Mouse (Mus musculus): ENCODE measurements around the gene Asxl2. TPM values are rescaled to one million over a fixed set of nuclear protein-coding genes. Genes with fewer than 3 reads are reported as not detected.
A peak's percentile ranks its signal among the peaks of the same experiment; 100 is the strongest.

The Asxl2 gene
- total and polyA plus RNA-seq, 3 experiments = 11.6 to 18.9 (median 15.2) TPM

GRCm38 (mm10) chr12:3427067-3427889, 621 bp downstream of the Asxl2 start (continued):
- TF ChIP-seq NELFE (IDR thresholded peaks at IDR 0.05; ENCODE audit: low read depth, low read length) (peak; percentile 48; the same call in 1 of the 2 replicates), ELF1 (IDR thresholded peaks at IDR 0.05; ENCODE audit: low read depth, low read length) (peak; percentile 57; the same call in 1 of the 2 replicates), USF2 (conservative IDR thresholded peaks at IDR 0.05; ENCODE audit: low read depth, low read length) (no peak), GABPA (IDR thresholded peaks at IDR 0.05; ENCODE audit: insufficient replicate concordance, low read depth, low read length) (no peak; the same call in 1 of the 2 replicates), JUND (conservative IDR thresholded peaks at IDR 0.05; ENCODE audit: low read depth, low read length) (no peak), MAX (IDR thresholded peaks at IDR 0.05; ENCODE audit: low read length) (peak; percentile 20; the same call in 1 of the 2 replicates), RCOR1 (conservative IDR thresholded peaks at IDR 0.05; ENCODE audit: low read depth, low read length) (no peak), POLR2AphosphoS2 (IDR thresholded peaks at IDR 0.05; ENCODE audit: low read depth, low read length) (no peak), MEF2A (IDR thresholded peaks at IDR 0.05; ENCODE audit: borderline replicate concordance, low read depth, low read length) (no peak), UBTF (IDR thresholded peaks at IDR 0.05; ENCODE audit: low read depth, low read length) (no peak), BHLHE40 (IDR thresholded peaks at IDR 0.05; ENCODE audit: low read depth, low read length) (peak; percentile 68), MAZ (IDR thresholded peaks at IDR 0.05; ENCODE audit: low read depth, low read length) (no peak), EP300 (IDR thresholded peaks at IDR 0.05; ENCODE audit: low read length) (no peak), ZKSCAN1 (IDR thresholded peaks at IDR 0.05; ENCODE audit: borderline replicate concordance, low read depth, low read length) (no peak), TBP (conservative IDR thresholded peaks at IDR 0.05; ENCODE audit: low read depth, low read length) (peak; percentile 89), E2F4 (IDR thresholded peaks at IDR 0.05; ENCODE audit: insufficient replicate concordance, low read depth, low read length) (no peak)

GRCm38 (mm10) chr12:3427891-3428775, 1.5 kb downstream of the Asxl2 start:
- Histone ChIP-seq H3K4me3 (replicated peaks in 1 of 3; ENCODE audit: low read depth in 2 of 3, low read length in 2 of 3, poor library complexity in 1 of 3) (peak overlapping the region; percentile 73 to 99 (median 78)), H3K79me2 (replicated peaks; ENCODE audit: control insufficient read depth, extremely low read depth, insufficient read depth, poor library complexity, severe bottlenecking) (peaks cover 75% of the 10 kb centered on the region), H3K27me3 (replicated peaks) (no peaks in the 10 kb centered on the region), H3K4me1 (ENCODE audit: control insufficient read depth in 1 of 2, insufficient read depth in 2 of 2) (peaks cover 7 to 30% of the 10 kb centered on the region in 2 experiments), H3K27ac (ENCODE audit: insufficient read depth, low read depth) (no peak overlapping the region; the same call in 1 of the 2 replicates), H3K4me2 (ENCODE audit: insufficient read depth, low read depth, poor library complexity, severe bottlenecking) (peak overlapping the region; percentile 80), H3K9ac (ENCODE audit: insufficient read depth, low read depth) (peak overlapping the region; percentile 63), H3K36me3 (replicated peaks in 1 of 2; ENCODE audit: control insufficient read depth in 1 of 2, insufficient read depth in 1 of 2, low read length in 1 of 2) (peaks cover 4 to 13% of the 10 kb centered on the region in 2 experiments), H3K9me3 (replicated peaks; ENCODE audit: low read length) (no peaks in the 10 kb centered on the region)
- dilution Hi-C loops (cut with MboI; ENCODE audit: extremely low pct_ligation_motif_present, extremely low pct_unique_long_range_greater_than_20kb, low sequenced_read_pairs) = no loop called here
- 0 out of 2 replicates have a peak, but pooled peaks have one; percentile 3 for TF ChIP-seq ETS1 (conservative IDR thresholded peaks at IDR 0.05; ENCODE audit: low read depth, low read length)
- TF ChIP-seq MYC (IDR thresholded peaks at IDR 0.05; ENCODE audit: low read depth, low read length) = 0 out of 2 replicates have a peak, but pooled peaks have one; percentile 47
- no peak for TF ChIP-seq TBP (conservative IDR thresholded peaks at IDR 0.05; ENCODE audit: low read depth, low read length)
- 0 out of 2 replicates have a peak, but pooled peaks have one; percentile 2 for TF ChIP-seq IRF4 (IDR thresholded peaks at IDR 0.05; ENCODE audit: low read depth, low read length)
- no peak for TF ChIP-seq MXI1 (IDR thresholded peaks at IDR 0.05; ENCODE audit: low read depth, low read length)
- peak in 1 of 2 experiments; percentile 48; a peak in 2 of 4 replicates for TF ChIP-seq CTCF (conservative IDR thresholded peaks at IDR 0.05 in 1 of 2, IDR thresholded peaks at IDR 0.05 in 1 of 2; ENCODE audit: low read depth in 2 of 2, low read length in 2 of 2)
- peak; percentile 94 for TF ChIP-seq CHD1 (IDR thresholded peaks at IDR 0.05; ENCODE audit: low read depth, low read length)
- in situ Hi-C loops (cut with MboI; ENCODE audit: low pct_ligation_motif_present, low pct_unique_long_range_greater_than_20kb, low sequenced_read_pairs) = no loop called here
- DNase-seq (ENCODE audit: extremely low read depth) = no peak
